Mouse (Mus musculus): Measurements from ENCODE around the gene Zfand3. TPM values are rescaled to one million over a fixed set of nuclear protein-coding genes. Genes with fewer than 3 reads are reported as not detected.

Gene Zfand3
- polyA plus RNA-seq, 2 experiments: 9.6 to 19.2 TPM

- H3K4me1 ChIP-seq (replicated peaks; ENCODE audit: control insufficient read depth in 2 of 2, insufficient read depth in 2 of 2, low read length in 1 of 2): peaks cover 11 to 30% of the 10 kb centered on the region in 2 experiments
- no peak overlapping the region for H3K27ac ChIP-seq
- no peaks in the 10 kb centered on the region for H3K9me3 ChIP-seq (ENCODE audit: control insufficient read depth, low read length)
- no peak overlapping the region for H3K9ac ChIP-seq (replicated peaks)
- ATAC-seq (ENCODE audit: insufficient read depth) (no peak), DNase-seq (ENCODE audit: low read depth in 3 of 3, low spot score in 3 of 3) (no peak)
- no peaks in the 10 kb centered on the region for H3K36me3 ChIP-seq (replicated peaks; ENCODE audit: control insufficient read depth, insufficient read depth, low read depth)
- H3K4me3 ChIP-seq (ENCODE audit: insufficient read depth in 1 of 2, low read depth in 2 of 2, low read length in 2 of 2): no peak overlapping the region
- H3K4me2 ChIP-seq (ENCODE audit: low read depth): no peak overlapping the region
- H3K27me3 ChIP-seq (ENCODE audit: control insufficient read depth, insufficient read depth, low read length): no peaks in the 10 kb centered on the region
- WGBS (ENCODE audit: insufficient replicate concordance): 38% methylated on average over 7 of the region's 7 CpGs
- no peak for TF ChIP-seq EP300 (IDR thresholded peaks at IDR 0.05; ENCODE audit: low read depth)
- TF ChIP-seq CTCF (IDR thresholded peaks at IDR 0.05; ENCODE audit: low read depth): no peak
Observed at GRCm38 (mm10) chr17:30029633-30030226, 25.2 kb downstream of the Zfand3 start.

DNA sequence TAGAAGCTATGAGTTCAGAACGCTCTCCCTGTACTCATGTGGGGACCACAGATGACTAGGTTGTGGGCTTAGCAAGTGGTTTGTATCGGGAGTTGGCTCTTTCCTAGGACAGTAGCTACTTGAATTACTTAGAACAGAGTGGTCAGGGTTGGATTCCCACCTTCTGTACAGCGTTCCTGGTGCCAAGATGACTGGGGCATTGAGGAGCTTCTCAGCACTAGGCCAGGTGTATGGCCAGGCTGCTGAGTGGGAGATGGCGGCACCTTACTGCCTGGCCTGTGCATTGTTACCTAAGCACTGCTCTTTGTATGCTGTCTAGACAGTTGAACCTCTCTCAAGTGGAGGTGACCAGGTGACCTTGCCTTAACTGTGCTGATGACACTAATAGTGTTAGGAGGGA, 28.3 kb downstream of the Zfand3 start:
- 77% methylated on average over 4 of the region's 4 CpGs for WGBS (ENCODE audit: insufficient replicate concordance)
- Histone ChIP-seq H3K9me3 (ENCODE audit: control insufficient read depth, low read length) (no peaks in the 10 kb centered on the region), H3K27ac (no peak overlapping the region), H3K4me1 (replicated peaks; ENCODE audit: control insufficient read depth in 2 of 2, insufficient read depth in 2 of 2, low read length in 1 of 2) (peaks cover 7 to 15% of the 10 kb centered on the region in 2 experiments), H3K4me3 (ENCODE audit: insufficient read depth in 1 of 2, low read depth in 2 of 2, low read length in 2 of 2) (no peak overlapping the region), H3K9ac (replicated peaks) (no peak overlapping the region), H3K4me2 (ENCODE audit: low read depth) (no peak overlapping the region), H3K27me3 (ENCODE audit: control insufficient read depth, insufficient read depth, low read length) (no peaks in the 10 kb centered on the region), H3K36me3 (replicated peaks; ENCODE audit: control insufficient read depth, insufficient read depth, low read depth) (no peaks in the 10 kb centered on the region)
- TF ChIP-seq EP300 (IDR thresholded peaks at IDR 0.05; ENCODE audit: low read depth) (no peak), CTCF (IDR thresholded peaks at IDR 0.05; ENCODE audit: low read depth) (no peak)
- no peak for ATAC-seq (ENCODE audit: insufficient read depth)
- no peak for DNase-seq (ENCODE audit: low read depth in 3 of 3, low spot score in 3 of 3)

DNA sequence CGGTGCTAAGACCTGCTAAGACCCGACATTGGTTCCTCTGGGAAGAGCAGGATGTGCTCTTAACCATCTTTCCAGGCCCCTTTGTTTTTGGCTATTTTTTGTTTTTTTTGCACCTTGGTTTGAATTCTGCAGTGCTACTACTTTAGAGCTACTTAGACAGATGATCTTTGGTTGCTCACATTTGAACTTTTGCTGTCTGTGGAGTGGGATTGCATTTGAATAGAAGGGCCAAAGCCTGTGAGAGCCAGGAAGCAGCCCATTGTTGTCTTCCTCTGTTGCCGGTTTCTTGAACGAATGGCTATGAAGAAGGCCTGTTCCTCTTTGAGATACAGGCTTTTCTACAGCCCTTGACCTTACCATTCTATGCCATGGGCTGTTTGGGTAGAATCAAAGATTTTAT, 29.5 kb downstream of the Zfand3 start:
- WGBS (ENCODE audit: insufficient replicate concordance): 59% methylated on average over 4 of the region's 4 CpGs

DNA sequence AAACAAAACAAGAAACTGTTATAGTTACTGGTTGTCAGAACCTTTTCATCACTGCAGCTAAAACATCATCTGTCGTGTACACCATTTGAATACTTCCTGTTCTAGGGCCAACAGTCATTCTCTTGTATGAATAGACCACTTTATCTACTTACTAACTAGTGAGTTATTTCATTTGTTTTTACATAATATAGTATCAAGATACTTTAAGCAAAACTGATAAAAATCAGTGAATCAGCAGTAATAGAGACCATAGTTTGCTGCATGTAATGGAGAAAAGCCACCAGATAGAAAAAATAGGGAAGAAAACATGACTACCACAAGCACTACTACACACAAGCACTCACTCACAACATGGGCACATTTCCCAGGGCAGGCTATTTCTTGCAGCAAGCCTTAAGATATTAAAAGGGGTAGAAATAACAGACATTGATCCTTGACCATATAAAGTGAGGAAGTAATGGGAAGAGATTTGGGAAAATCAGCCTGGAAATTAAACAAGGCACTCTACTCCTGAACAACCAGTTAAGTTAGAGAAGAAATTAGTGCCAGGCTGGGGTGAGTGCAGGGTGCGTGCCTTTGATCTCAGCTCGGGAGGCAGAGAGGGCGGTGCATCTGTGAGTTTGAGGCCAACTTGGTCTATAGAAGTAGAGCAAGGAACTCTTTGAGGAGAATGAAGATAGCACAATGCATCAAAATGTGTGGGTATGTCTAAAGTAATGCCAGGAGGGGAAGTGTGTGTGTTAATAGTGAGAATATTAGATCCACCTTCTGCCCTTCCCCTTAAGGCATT, 30.9 kb downstream of the Zfand3 start:
- TF ChIP-seq CTCF (IDR thresholded peaks at IDR 0.05; ENCODE audit: low read depth): no peak
- WGBS (ENCODE audit: insufficient replicate concordance): 49% methylated on average over 4 of the region's 4 CpGs
- Histone ChIP-seq H3K36me3 (replicated peaks; ENCODE audit: control insufficient read depth, insufficient read depth, low read depth) (no peaks in the 10 kb centered on the region), H3K27ac (no peak overlapping the region), H3K4me3 (ENCODE audit: insufficient read depth in 1 of 2, low read depth in 2 of 2, low read length in 2 of 2) (no peak overlapping the region), H3K4me2 (ENCODE audit: low read depth) (no peak overlapping the region), H3K9ac (replicated peaks) (no peak overlapping the region), H3K27me3 (ENCODE audit: control insufficient read depth, insufficient read depth, low read length) (no peaks in the 10 kb centered on the region), H3K9me3 (ENCODE audit: control insufficient read depth, low read length) (no peaks in the 10 kb centered on the region), H3K4me1 (replicated peaks; ENCODE audit: control insufficient read depth in 2 of 2, insufficient read depth in 2 of 2, low read length in 1 of 2) (peaks cover 0 to 2% of the 10 kb centered on the region in 2 experiments; a peak in 2 of 4 replicates)
- DNase-seq (ENCODE audit: low read depth in 3 of 3, low spot score in 3 of 3) (no peak), ATAC-seq (ENCODE audit: insufficient read depth) (no peak)

More for the DNA sequence above, 29.5 kb downstream of the Zfand3 start:
- TF ChIP-seq CTCF (IDR thresholded peaks at IDR 0.05; ENCODE audit: low read depth) (no peak), EP300 (IDR thresholded peaks at IDR 0.05; ENCODE audit: low read depth) (no peak)
- Histone ChIP-seq H3K36me3 (replicated peaks; ENCODE audit: control insufficient read depth, insufficient read depth, low read depth) (no peaks in the 10 kb centered on the region), H3K27ac (no peak overlapping the region), H3K9me3 (ENCODE audit: control insufficient read depth, low read length) (no peaks in the 10 kb centered on the region), H3K4me2 (ENCODE audit: low read depth) (no peak overlapping the region), H3K9ac (replicated peaks) (no peak overlapping the region), H3K4me1 (replicated peaks; ENCODE audit: control insufficient read depth in 2 of 2, insufficient read depth in 2 of 2, low read length in 1 of 2) (peaks cover 3 to 9% of the 10 kb centered on the region in 2 experiments), H3K27me3 (ENCODE audit: control insufficient read depth, insufficient read depth, low read length) (no peaks in the 10 kb centered on the region), H3K4me3 (ENCODE audit: insufficient read depth in 1 of 2, low read depth in 2 of 2, low read length in 2 of 2) (no peak overlapping the region)
- no peak for DNase-seq (ENCODE audit: low read depth in 3 of 3, low spot score in 3 of 3)
- no peak for ATAC-seq (ENCODE audit: insufficient read depth)

GRCm38 (mm10) chr17:30043163-30043822, 38.8 kb downstream of the Zfand3 start:
- DNase-seq (ENCODE audit: low read depth in 3 of 3, low spot score in 3 of 3): no peak
- no peak overlapping the region for H3K9ac ChIP-seq (replicated peaks)
- H3K27ac ChIP-seq: no peak overlapping the region
- no peak overlapping the region for H3K4me3 ChIP-seq (ENCODE audit: insufficient read depth in 1 of 2, low read depth in 2 of 2, low read length in 2 of 2)
- H3K4me2 ChIP-seq (ENCODE audit: low read depth): no peak overlapping the region
- H3K4me1 ChIP-seq (replicated peaks; ENCODE audit: control insufficient read depth in 2 of 2, insufficient read depth in 2 of 2, low read length in 1 of 2): peaks cover 0 to 4% of the 10 kb centered on the region in 2 experiments; a peak in 3 of 4 replicates
- H3K9me3 ChIP-seq (ENCODE audit: control insufficient read depth, low read length): no peaks in the 10 kb centered on the region
- ATAC-seq (ENCODE audit: insufficient read depth): no peak
- no peaks in the 10 kb centered on the region for H3K27me3 ChIP-seq (ENCODE audit: control insufficient read depth, insufficient read depth, low read length)
- WGBS (ENCODE audit: insufficient replicate concordance): 76% methylated on average over 7 of the region's 7 CpGs
- H3K36me3 ChIP-seq (replicated peaks; ENCODE audit: control insufficient read depth, insufficient read depth, low read depth): no peaks in the 10 kb centered on the region
- no peak for TF ChIP-seq CTCF (IDR thresholded peaks at IDR 0.05; ENCODE audit: low read depth)
- TF ChIP-seq EP300 (IDR thresholded peaks at IDR 0.05; ENCODE audit: low read depth): no peak

Data from liver, embryonic 14.5 days (tissue).